Mouse (Mus musculus): ENCODE results near the gene Gbp7. TPM values are rescaled to one million over a fixed set of nuclear protein-coding genes. Genes with fewer than 3 reads are reported as not detected.
A peak's percentile ranks its signal among the peaks of the same experiment; 100 is the strongest.

Gbp7 gene
- 3.0 and 3.6 TPM in 2 replicates for polyA plus RNA-seq (2015; fragmentation: Nextera tagmentation; extraction: Ambion mirVana)

- Histone ChIP-seq H3K4me1 (ENCODE audit: control insufficient read depth, low read depth, low read length) (no peaks in the 10 kb centered on the region), H3K4me2 (ENCODE audit: low read depth, low read length) (peak within 1 kb of the TSS; percentile 79), H3K9me3 (replicated peaks; ENCODE audit: control insufficient read depth, low read length) (no peaks in the 10 kb centered on the region), H3K27me3 (ENCODE audit: control insufficient read depth, insufficient read depth, low read depth, low read length) (no peaks in the 10 kb centered on the region), H3K9ac (ENCODE audit: low read depth, low read length) (peak within 1 kb of the TSS; percentile 58), H3K27ac (ENCODE audit: low read length) (no peak within 1 kb of the TSS), H3K4me3 (ENCODE audit: low read depth, low read length) (peak within 1 kb of the TSS; percentile 70), H3K36me3 (ENCODE audit: control insufficient read depth, insufficient read depth) (no peaks in the 10 kb centered on the region)
- peak; percentile 66 for ATAC-seq (ENCODE audit: low read depth)
- under 1% methylated on average over 30 of the region's 30 CpGs for WGBS (ENCODE audit: insufficient replicate concordance)
Measured at GRCm38 (mm10) chr3:142530087-142530953, at the start of gene Gbp7. Gbp7 (plus strand) TSS chr3:142530342.

GRCm38 (mm10) chr3:142490465-142490864 is 39.7 kb upstream of the Gbp7 start:
- Histone ChIP-seq H3K4me1 (ENCODE audit: control insufficient read depth, low read depth, low read length) (no peaks in the 10 kb centered on the region; the same call in 1 of the 2 replicates), H3K27ac (ENCODE audit: low read length) (no peak overlapping the region), H3K27me3 (ENCODE audit: control insufficient read depth, insufficient read depth, low read depth, low read length) (no peaks in the 10 kb centered on the region), H3K9ac (ENCODE audit: low read depth, low read length) (no peak overlapping the region), H3K36me3 (ENCODE audit: control insufficient read depth, insufficient read depth) (no peaks in the 10 kb centered on the region), H3K9me3 (replicated peaks; ENCODE audit: control insufficient read depth, low read length) (no peaks in the 10 kb centered on the region), H3K4me3 (ENCODE audit: low read depth, low read length) (no peak overlapping the region), H3K4me2 (ENCODE audit: low read depth, low read length) (no peak overlapping the region)
- ATAC-seq (ENCODE audit: low read depth) = peak; percentile 41; the same call in 1 of the 2 replicates
- WGBS (ENCODE audit: insufficient replicate concordance) = 51% methylated on average over 1 of the region's 1 CpGs

GRCm38 (mm10) chr3:142493536-142494061 is 36.5 kb upstream of the Gbp7 start, which contains the start of gene Gbp5:
Gbp5 (plus strand) TSS chr3:142493978.
- H3K36me3 ChIP-seq (ENCODE audit: control insufficient read depth, insufficient read depth) = no peaks in the 10 kb centered on the region
- H3K27me3 ChIP-seq (ENCODE audit: control insufficient read depth, insufficient read depth, low read depth, low read length) = no peaks in the 10 kb centered on the region
- H3K4me1 ChIP-seq (ENCODE audit: control insufficient read depth, low read depth, low read length) = no peaks in the 10 kb centered on the region; the same call in 1 of the 2 replicates
- no peak within 1 kb of the TSS for H3K9ac ChIP-seq (ENCODE audit: low read depth, low read length)
- peak within 1 kb of the TSS; percentile 15; the same call in 1 of the 2 replicates for H3K4me2 ChIP-seq (ENCODE audit: low read depth, low read length)
- H3K9me3 ChIP-seq (replicated peaks; ENCODE audit: control insufficient read depth, low read length) = no peaks in the 10 kb centered on the region
- no peak within 1 kb of the TSS for H3K4me3 ChIP-seq (ENCODE audit: low read depth, low read length)
- H3K27ac ChIP-seq (ENCODE audit: low read length) = no peak within 1 kb of the TSS
- ATAC-seq (ENCODE audit: low read depth) = peak; percentile 60
- WGBS (ENCODE audit: insufficient replicate concordance) = 30% methylated on average over 6 of the region's 6 CpGs

GRCm38 (mm10) chr3:142495146-142495655 is 34.9 kb upstream of the Gbp7 start:
- H3K9me3 ChIP-seq (replicated peaks; ENCODE audit: control insufficient read depth, low read length) = no peaks in the 10 kb centered on the region
- no peak overlapping the region for H3K4me3 ChIP-seq (ENCODE audit: low read depth, low read length)
- no peak overlapping the region for H3K27ac ChIP-seq (ENCODE audit: low read length)
- no peaks in the 10 kb centered on the region; the same call in 1 of the 2 replicates for H3K4me1 ChIP-seq (ENCODE audit: control insufficient read depth, low read depth, low read length)
- H3K9ac ChIP-seq (ENCODE audit: low read depth, low read length) = no peak overlapping the region
- no peaks in the 10 kb centered on the region for H3K27me3 ChIP-seq (ENCODE audit: control insufficient read depth, insufficient read depth, low read depth, low read length)
- H3K36me3 ChIP-seq (ENCODE audit: control insufficient read depth, insufficient read depth) = no peaks in the 10 kb centered on the region
- no peak for ATAC-seq (ENCODE audit: low read depth)
- WGBS (ENCODE audit: insufficient replicate concordance) = 73% methylated on average over 5 of the region's 5 CpGs
- no peak overlapping the region for H3K4me2 ChIP-seq (ENCODE audit: low read depth, low read length)

GRCm38 (mm10) chr3:142496113-142497101 is 33.7 kb upstream of the Gbp7 start:
- no peak overlapping the region for H3K9ac ChIP-seq (ENCODE audit: low read depth, low read length)
- peak overlapping the region; percentile 35 for H3K4me3 ChIP-seq (ENCODE audit: low read depth, low read length)
- no peaks in the 10 kb centered on the region; the same call in 1 of the 2 replicates for H3K4me1 ChIP-seq (ENCODE audit: control insufficient read depth, low read depth, low read length)
- H3K36me3 ChIP-seq (ENCODE audit: control insufficient read depth, insufficient read depth) = no peaks in the 10 kb centered on the region
- ATAC-seq (ENCODE audit: low read depth) = no peak
- H3K9me3 ChIP-seq (replicated peaks; ENCODE audit: control insufficient read depth, low read length) = no peaks in the 10 kb centered on the region
- WGBS (ENCODE audit: insufficient replicate concordance) = 20% methylated on average over 14 of the region's 14 CpGs
- H3K27ac ChIP-seq (ENCODE audit: low read length) = no peak overlapping the region
- peak overlapping the region; percentile 36 for H3K4me2 ChIP-seq (ENCODE audit: low read depth, low read length)
- H3K27me3 ChIP-seq (ENCODE audit: control insufficient read depth, insufficient read depth, low read depth, low read length) = no peaks in the 10 kb centered on the region

GRCm38 (mm10) chr3:142497123-142497841 is 32.9 kb upstream of the Gbp7 start:
- H3K27me3 ChIP-seq (ENCODE audit: control insufficient read depth, insufficient read depth, low read depth, low read length) = no peaks in the 10 kb centered on the region
- ATAC-seq (ENCODE audit: low read depth) = 0 out of 2 replicates have a peak, but pooled peaks have one; percentile 19
- H3K9me3 ChIP-seq (replicated peaks; ENCODE audit: control insufficient read depth, low read length) = no peaks in the 10 kb centered on the region
- no peaks in the 10 kb centered on the region; the same call in 1 of the 2 replicates for H3K4me1 ChIP-seq (ENCODE audit: control insufficient read depth, low read depth, low read length)
- H3K27ac ChIP-seq (ENCODE audit: low read length) = no peak overlapping the region
- H3K9ac ChIP-seq (ENCODE audit: low read depth, low read length) = no peak overlapping the region
- H3K4me3 ChIP-seq (ENCODE audit: low read depth, low read length) = peak overlapping the region; percentile 35
- 40% methylated on average over 15 of the region's 15 CpGs for WGBS (ENCODE audit: insufficient replicate concordance)
- no peaks in the 10 kb centered on the region for H3K36me3 ChIP-seq (ENCODE audit: control insufficient read depth, insufficient read depth)
- H3K4me2 ChIP-seq (ENCODE audit: low read depth, low read length) = peak overlapping the region; percentile 36

- no peak overlapping the region for H3K9ac ChIP-seq (ENCODE audit: low read depth, low read length)
- no peak for ATAC-seq (ENCODE audit: low read depth)
Measured at GRCm38 (mm10) chr3:142498941-142499340, 31.2 kb upstream of the Gbp7 start.

GRCm38 (mm10) chr3:142528116-142528515 is 2.0 kb upstream of the Gbp7 start:
- H3K27ac ChIP-seq (ENCODE audit: low read length) = no peak overlapping the region
- no peak overlapping the region for H3K9ac ChIP-seq (ENCODE audit: low read depth, low read length)
- no peaks in the 10 kb centered on the region for H3K36me3 ChIP-seq (ENCODE audit: control insufficient read depth, insufficient read depth)
- no peaks in the 10 kb centered on the region for H3K4me1 ChIP-seq (ENCODE audit: control insufficient read depth, low read depth, low read length)
- ATAC-seq (ENCODE audit: low read depth) = no peak
- H3K4me2 ChIP-seq (ENCODE audit: low read depth, low read length) = no peak overlapping the region
- H3K4me3 ChIP-seq (ENCODE audit: low read depth, low read length) = no peak overlapping the region
- H3K27me3 ChIP-seq (ENCODE audit: control insufficient read depth, insufficient read depth, low read depth, low read length) = no peaks in the 10 kb centered on the region
- 73% methylated on average over 3 of the region's 3 CpGs for WGBS (ENCODE audit: insufficient replicate concordance)
- no peaks in the 10 kb centered on the region for H3K9me3 ChIP-seq (replicated peaks; ENCODE audit: control insufficient read depth, low read length)

More at GRCm38 (mm10) chr3:142498941-142499340, 31.2 kb upstream of the Gbp7 start:
- Histone ChIP-seq H3K27me3 (ENCODE audit: control insufficient read depth, insufficient read depth, low read depth, low read length) (no peaks in the 10 kb centered on the region), H3K9me3 (replicated peaks; ENCODE audit: control insufficient read depth, low read length) (no peaks in the 10 kb centered on the region), H3K4me2 (ENCODE audit: low read depth, low read length) (no peak overlapping the region), H3K4me1 (ENCODE audit: control insufficient read depth, low read depth, low read length) (no peaks in the 10 kb centered on the region; the same call in 1 of the 2 replicates), H3K4me3 (ENCODE audit: low read depth, low read length) (no peak overlapping the region), H3K36me3 (ENCODE audit: control insufficient read depth, insufficient read depth) (no peaks in the 10 kb centered on the region), H3K27ac (ENCODE audit: low read length) (no peak overlapping the region)
- WGBS (ENCODE audit: insufficient replicate concordance) = 70% methylated on average over 5 of the region's 5 CpGs

Data from liver, embryonic 16.5 days (tissue).